Mouse (Mus musculus): ENCODE measurements around the gene Map3k5. TPM values are rescaled to one million over a fixed set of nuclear protein-coding genes. Genes with fewer than 3 reads are reported as not detected.
A peak's percentile ranks its signal among the peaks of the same experiment; 100 is the strongest.

The Map3k5 gene
- total and polyA plus RNA-seq, 3 experiments, result 0.35 to 0.97 TPM; not detected in 1

- no peak for DNase-seq (ENCODE audit: low read depth, low spot score)
- Histone ChIP-seq H3K79me2 (ENCODE audit: control insufficient read depth, insufficient read depth, low read length, poor library complexity) (no peaks in the 10 kb centered on the region), H3K4me1 (ENCODE audit: control insufficient read depth in 1 of 2, insufficient read depth in 2 of 2, low read length in 2 of 2) (peaks cover 10 to 24% of the 10 kb centered on the region in 2 experiments), H3K36me3 (ENCODE audit: control insufficient read depth in 1 of 2, insufficient read depth in 2 of 2, low read length in 2 of 2) (peaks cover 0 to 15% of the 10 kb centered on the region in 2 experiments; a peak in 2 of 4 replicates), H3K9ac (ENCODE audit: control insufficient read depth, low read depth, low read length, poor library complexity, severe bottlenecking) (no peak overlapping the region), H3K27me3 (ENCODE audit: control insufficient read depth in 1 of 2, insufficient read depth in 2 of 2, low read length in 2 of 2) (no peaks in the 10 kb centered on the region), H3K4me3 (ENCODE audit: control insufficient read depth in 1 of 2, insufficient read depth in 1 of 2, low read depth in 2 of 2, low read length in 2 of 2) (no peak overlapping the region), H3K9me3 (replicated peaks; ENCODE audit: insufficient read depth, low read length) (no peaks in the 10 kb centered on the region), H3K27ac (ENCODE audit: control insufficient read depth, low read depth, low read length) (no peak overlapping the region)
- TF ChIP-seq MAZ (IDR thresholded peaks at IDR 0.05; ENCODE audit: low read depth, low read length) (no peak), HCFC1 (IDR thresholded peaks at IDR 0.05; ENCODE audit: low read depth, low read length) (no peak), ZMIZ1 (IDR thresholded peaks at IDR 0.05; ENCODE audit: low read depth, low read length) (no peak), EP300 (IDR thresholded peaks at IDR 0.05; ENCODE audit: low read depth in 1 of 2, low read length in 2 of 2) (no peak), POLR2AphosphoS5 (IDR thresholded peaks at IDR 0.05; ENCODE audit: borderline replicate concordance, low read depth, low read length) (no peak), ZNF384 (IDR thresholded peaks at IDR 0.05; ENCODE audit: low read depth, low read length) (no peak), TAL1 (IDR thresholded peaks at IDR 0.05; ENCODE audit: low read length) (no peak), MYC (IDR thresholded peaks at IDR 0.05; ENCODE audit: low read depth, low read length) (no peak), BHLHE40 (IDR thresholded peaks at IDR 0.05; ENCODE audit: borderline replicate concordance, low read depth, low read length) (no peak), SIN3A (IDR thresholded peaks at IDR 0.05; ENCODE audit: low read length) (no peak)
These were observed 198.8 kb downstream of the Map3k5 start for GRCm38 (mm10) chr10:20132933-20133652.

- peak overlapping the region; percentile 84 for H3K27ac ChIP-seq (ENCODE audit: control insufficient read depth, low read depth, low read length)
- no peaks in the 10 kb centered on the region for H3K27me3 ChIP-seq (ENCODE audit: control insufficient read depth in 1 of 2, insufficient read depth in 2 of 2, low read length in 2 of 2)
- H3K4me1 ChIP-seq (ENCODE audit: control insufficient read depth in 1 of 2, insufficient read depth in 2 of 2, low read length in 2 of 2), result peaks cover 10 to 24% of the 10 kb centered on the region in 2 experiments
- DNase-seq (ENCODE audit: low read depth, low spot score), result peak; percentile 92
- H3K79me2 ChIP-seq (ENCODE audit: control insufficient read depth, insufficient read depth, low read length, poor library complexity), result no peaks in the 10 kb centered on the region
- no peaks in the 10 kb centered on the region for H3K9me3 ChIP-seq (replicated peaks; ENCODE audit: insufficient read depth, low read length)
- peak overlapping the region; percentile 62 for H3K9ac ChIP-seq (ENCODE audit: control insufficient read depth, low read depth, low read length, poor library complexity, severe bottlenecking)
- TF ChIP-seq SIN3A (IDR thresholded peaks at IDR 0.05; ENCODE audit: low read length) (peak; percentile 84), TBP (IDR thresholded peaks at IDR 0.05; ENCODE audit: low read depth, low read length) (peak; percentile 59; the same call in 1 of the 2 replicates), MAX (IDR thresholded peaks at IDR 0.05; ENCODE audit: low read length) (peak; percentile 90), NRF1 (IDR thresholded peaks at IDR 0.05; ENCODE audit: insufficient read depth, low read depth, low read length, poor library complexity, severe bottlenecking) (no peak), MAFK (IDR thresholded peaks at IDR 0.05; ENCODE audit: borderline replicate concordance, low read depth, low read length) (no peak), BHLHE40 (IDR thresholded peaks at IDR 0.05; ENCODE audit: borderline replicate concordance, low read depth, low read length) (peak; percentile 72; the same call in 1 of the 2 replicates), MXI1 (IDR thresholded peaks at IDR 0.05; ENCODE audit: low read depth, low read length) (peak; percentile 87), RCOR1 (IDR thresholded peaks at IDR 0.05; ENCODE audit: low read depth, low read length) (peak; percentile 83), CHD2 (IDR thresholded peaks at IDR 0.05; ENCODE audit: low read length) (no peak), GATA1 (IDR thresholded peaks at IDR 0.05; ENCODE audit: low read depth, low read length) (peak; percentile 89), MEF2A (IDR thresholded peaks at IDR 0.05; ENCODE audit: extremely low read depth, insufficient replicate concordance, low read depth, low read length, poor library complexity, severe bottlenecking) (no peak), MYB (IDR thresholded peaks at IDR 0.05; ENCODE audit: low read depth, low read length) (peak; percentile 86), TAL1 (IDR thresholded peaks at IDR 0.05; ENCODE audit: low read length) (peak; percentile 92), NELFE (IDR thresholded peaks at IDR 0.05; ENCODE audit: low read depth, low read length) (peak; percentile 47), HCFC1 (IDR thresholded peaks at IDR 0.05; ENCODE audit: low read depth, low read length) (peak; percentile 59), EP300 (IDR thresholded peaks at IDR 0.05; ENCODE audit: low read depth in 1 of 2, low read length in 2 of 2) (peak; percentile 95 to 96), POLR2A (IDR thresholded peaks at IDR 0.05; ENCODE audit: control insufficient read depth in 1 of 2, insufficient read depth in 1 of 2, low read depth in 1 of 2, low read length in 2 of 2, poor library complexity in 1 of 2) (peak in 1 of 2 experiments; percentile 43; a peak in 1 of 4 replicates), ETS1 (IDR thresholded peaks at IDR 0.05; ENCODE audit: low read depth, low read length) (peak; percentile 80), ZC3H11A (IDR thresholded peaks at IDR 0.05; ENCODE audit: low read depth, low read length) (no peak), MYC (IDR thresholded peaks at IDR 0.05; ENCODE audit: low read depth, low read length) (peak; percentile 96), TCF12 (IDR thresholded peaks at IDR 0.05; ENCODE audit: low read depth, low read length) (peak; percentile 92)
- peak overlapping the region; percentile 51 to 62 for H3K4me3 ChIP-seq (ENCODE audit: control insufficient read depth in 1 of 2, insufficient read depth in 1 of 2, low read depth in 2 of 2, low read length in 2 of 2)
- H3K36me3 ChIP-seq (ENCODE audit: control insufficient read depth in 1 of 2, insufficient read depth in 2 of 2, low read length in 2 of 2), result peaks cover 0 to 15% of the 10 kb centered on the region in 2 experiments; a peak in 2 of 4 replicates
These were observed 201.2 kb downstream of the Map3k5 start for GRCm38 (mm10) chr10:20135350-20136058.
